Mouse (Mus musculus): Measurements from ENCODE around the gene Aff1. TPM values are rescaled to one million over a fixed set of nuclear protein-coding genes. Genes with fewer than 3 reads are reported as not detected.

Aff1 gene
- polyA plus RNA-seq, 1 experiment from 2014 or later: 8.1 TPM

GRCm38 (mm10) chr5:103854041-103854806 lies 162.1 kb downstream of the Aff1 start:
- 70% methylated on average over 17 of the region's 17 CpGs for WGBS
- Histone ChIP-seq H3K36me3 (peaks cover 24% of the 10 kb centered on the region), H3K27ac (peak overlapping the region; percentile 30; the same call in 1 of the 2 replicates), H3K4me1 (peaks cover 10% of the 10 kb centered on the region), H3K9me3 (no peaks in the 10 kb centered on the region), H3K4me3 (no peak overlapping the region), H3K27me3 (ENCODE audit: insufficient read depth, poor library complexity, severe bottlenecking) (no peaks in the 10 kb centered on the region)
- DNase-seq (ENCODE audit: low spot score): peak; percentile 62

DNA sequence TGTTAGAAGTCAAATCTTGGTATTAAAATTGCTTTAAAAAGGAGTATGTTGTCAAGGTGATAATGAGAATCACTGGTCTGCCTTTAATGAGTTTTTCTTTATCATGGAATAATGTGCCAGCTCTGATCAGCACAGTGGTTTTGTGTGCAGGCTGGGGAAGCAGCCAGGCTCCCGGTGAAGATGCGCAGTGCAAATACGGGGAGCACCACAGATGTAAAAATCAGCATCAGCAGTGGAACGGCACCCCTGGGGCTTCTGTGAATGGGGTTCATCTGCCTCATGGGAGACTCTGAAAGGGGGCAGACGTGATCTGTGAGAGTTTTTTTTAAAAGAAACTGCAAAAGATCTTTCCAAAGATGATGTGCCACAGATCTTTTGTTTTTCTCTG lies 162.6 kb downstream of the Aff1 start:
- H3K4me1 ChIP-seq: peaks cover 10% of the 10 kb centered on the region

GRCm38 (mm10) chr5:103855483-103856211 lies 163.5 kb downstream of the Aff1 start:
- H3K36me3 ChIP-seq: peaks cover 17% of the 10 kb centered on the region
- H3K9me3 ChIP-seq: no peaks in the 10 kb centered on the region
- H3K4me1 ChIP-seq: peaks cover 10% of the 10 kb centered on the region
- 71% methylated on average over 14 of the region's 14 CpGs for WGBS
- H3K27ac ChIP-seq: no peak overlapping the region
- no peak overlapping the region for H3K4me3 ChIP-seq
- H3K27me3 ChIP-seq (ENCODE audit: insufficient read depth, poor library complexity, severe bottlenecking): no peaks in the 10 kb centered on the region
- peak; percentile 68 for DNase-seq (ENCODE audit: low spot score)

More for the DNA sequence above, 162.6 kb downstream of the Aff1 start:
- no peak overlapping the region for H3K27ac ChIP-seq
- H3K9me3 ChIP-seq: no peaks in the 10 kb centered on the region
- peak; percentile 53 for DNase-seq (ENCODE audit: low spot score)
- peaks cover 18% of the 10 kb centered on the region for H3K36me3 ChIP-seq
- H3K27me3 ChIP-seq (ENCODE audit: insufficient read depth, poor library complexity, severe bottlenecking): no peaks in the 10 kb centered on the region
- H3K4me3 ChIP-seq: no peak overlapping the region
- 89% methylated on average over 5 of the region's 5 CpGs for WGBS

GRCm38 (mm10) chr5:103856286-103857009 lies 164.3 kb downstream of the Aff1 start:
- H3K36me3 ChIP-seq: peaks cover 12% of the 10 kb centered on the region
- H3K27ac ChIP-seq: no peak overlapping the region
- peaks cover 10% of the 10 kb centered on the region for H3K4me1 ChIP-seq
- no peaks in the 10 kb centered on the region for H3K27me3 ChIP-seq (ENCODE audit: insufficient read depth, poor library complexity, severe bottlenecking)
- H3K9me3 ChIP-seq: no peaks in the 10 kb centered on the region
- H3K4me3 ChIP-seq: no peak overlapping the region
- DNase-seq (ENCODE audit: low spot score): no peak
- WGBS: 65% methylated on average over 5 of the region's 5 CpGs

DNA sequence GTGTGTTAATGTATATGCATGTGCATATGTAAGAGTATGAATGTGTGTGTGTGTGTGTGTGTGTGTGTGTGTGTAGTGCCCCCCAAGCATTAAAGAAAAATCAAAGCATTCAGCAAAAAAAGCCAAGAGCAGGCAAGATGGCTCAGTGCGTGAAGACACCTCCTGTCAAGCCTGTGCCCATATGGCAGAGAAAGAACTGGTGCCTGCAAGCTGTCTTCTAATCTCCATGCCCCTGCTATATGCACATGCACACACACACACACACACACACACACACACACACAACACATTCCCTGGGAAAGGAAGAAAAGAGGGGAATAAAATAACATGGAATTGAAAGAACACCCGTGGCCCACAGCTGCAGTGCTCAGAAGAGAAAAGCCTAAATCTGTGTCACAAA lies 165.0 kb downstream of the Aff1 start:
- 76% methylated on average over 2 of the region's 2 CpGs for WGBS
- Histone ChIP-seq H3K36me3 (peaks cover 9% of the 10 kb centered on the region), H3K4me1 (peaks cover 10% of the 10 kb centered on the region), H3K27me3 (ENCODE audit: insufficient read depth, poor library complexity, severe bottlenecking) (no peaks in the 10 kb centered on the region), H3K9me3 (no peaks in the 10 kb centered on the region), H3K27ac (no peak overlapping the region), H3K4me3 (no peak overlapping the region)
- peak; percentile 63 for DNase-seq (ENCODE audit: low spot score)

DNA sequence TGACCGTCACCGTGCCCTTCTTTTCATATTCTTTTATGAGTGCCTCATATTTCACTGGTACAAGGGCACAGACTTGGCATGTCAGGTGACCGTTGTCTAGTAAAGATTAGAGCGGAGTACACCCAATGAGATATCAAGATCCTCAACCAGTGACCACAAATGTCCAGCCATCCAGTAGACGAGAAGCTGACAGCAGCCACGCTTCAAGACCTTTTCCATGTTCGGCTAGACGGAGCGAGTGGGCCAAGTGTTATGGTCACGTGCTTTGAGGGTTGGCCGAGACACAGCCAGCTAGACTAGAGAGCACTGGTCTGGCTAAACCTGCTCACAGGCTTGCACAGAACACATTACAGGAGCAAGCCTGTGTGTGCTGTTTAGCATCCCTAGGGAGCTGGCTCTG lies 168.4 kb downstream of the Aff1 start:
- H3K9me3 ChIP-seq: no peaks in the 10 kb centered on the region
- no peaks in the 10 kb centered on the region for H3K27me3 ChIP-seq (ENCODE audit: insufficient read depth, poor library complexity, severe bottlenecking)
- no peak overlapping the region for H3K4me3 ChIP-seq
- H3K4me1 ChIP-seq: 0 out of 2 replicates have a peak, but pooled peaks cover 3% of the 10 kb centered on the region
- 90% methylated on average over 11 of the region's 11 CpGs for WGBS
- peaks cover 9% of the 10 kb centered on the region; the same call in 1 of the 2 replicates for H3K36me3 ChIP-seq
- H3K27ac ChIP-seq: no peak overlapping the region
- DNase-seq (ENCODE audit: low spot score): no peak

DNA sequence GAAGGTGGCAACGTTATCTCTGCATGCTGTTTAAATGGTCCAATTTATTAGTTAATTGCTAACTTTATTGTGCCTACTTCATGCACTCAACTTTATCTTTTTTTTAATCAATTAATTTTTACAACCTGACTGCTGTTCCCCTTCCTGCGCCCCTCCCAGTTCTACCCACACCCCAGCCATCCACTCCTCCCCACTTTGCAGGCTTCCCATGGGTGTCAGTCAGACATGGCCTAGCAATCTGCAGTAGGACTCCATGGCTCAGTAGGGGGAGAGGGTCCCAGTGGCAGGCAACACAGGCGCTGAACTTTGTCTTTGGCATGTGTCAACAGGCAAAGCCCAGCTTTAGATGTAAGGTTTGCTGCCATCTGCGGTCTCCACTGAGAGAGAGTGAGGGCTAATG lies 171.6 kb downstream of the Aff1 start:
- H3K9me3 ChIP-seq: no peaks in the 10 kb centered on the region
- H3K36me3 ChIP-seq: peaks cover 19% of the 10 kb centered on the region; the same call in 1 of the 2 replicates
- WGBS: 85% methylated on average over 4 of the region's 4 CpGs

DNA sequence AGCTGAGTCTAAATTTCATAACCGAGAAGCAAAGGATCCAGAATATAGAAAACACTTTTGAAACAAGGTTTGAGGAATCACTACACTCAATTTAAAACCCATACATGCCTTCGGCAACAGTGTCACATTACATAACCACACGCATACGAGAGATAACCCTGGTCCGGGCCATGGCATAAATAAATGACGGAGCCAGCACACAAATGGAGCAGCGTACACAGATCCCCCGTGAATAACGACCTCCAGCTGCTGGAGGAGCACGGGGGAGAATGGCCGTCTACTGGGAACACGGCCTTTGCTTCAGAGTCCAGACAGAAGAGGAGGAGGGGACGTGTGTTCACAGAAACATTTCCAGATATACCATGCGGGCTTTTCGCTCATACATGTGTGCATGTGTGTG lies 197.6 kb downstream of the Aff1 start:
- 82% methylated on average over 15 of the region's 15 CpGs for WGBS
- H3K36me3 ChIP-seq: no peaks in the 10 kb centered on the region
- H3K4me3 ChIP-seq: no peak overlapping the region
- no peaks in the 10 kb centered on the region for H3K9me3 ChIP-seq
- DNase-seq (ENCODE audit: low spot score): no peak
- H3K27ac ChIP-seq: no peak overlapping the region
- H3K27me3 ChIP-seq (ENCODE audit: insufficient read depth, poor library complexity, severe bottlenecking): no peaks in the 10 kb centered on the region
- H3K4me1 ChIP-seq: no peaks in the 10 kb centered on the region; the same call in 1 of the 2 replicates

More for the DNA sequence above, 171.6 kb downstream of the Aff1 start:
- DNase-seq (ENCODE audit: low spot score): no peak
- Histone ChIP-seq H3K27ac (no peak overlapping the region), H3K4me1 (no peaks in the 10 kb centered on the region), H3K27me3 (ENCODE audit: insufficient read depth, poor library complexity, severe bottlenecking) (no peaks in the 10 kb centered on the region), H3K4me3 (no peak overlapping the region)

- 38% methylated on average over 1 of the region's 1 CpGs for WGBS
Measured at GRCm38 (mm10) chr5:103898310-103898709, 206.1 kb downstream of the Aff1 start.

More at GRCm38 (mm10) chr5:103898310-103898709, 206.1 kb downstream of the Aff1 start:
- H3K4me3 ChIP-seq: no peak overlapping the region
- H3K27ac ChIP-seq: no peak overlapping the region
- no peaks in the 10 kb centered on the region for H3K9me3 ChIP-seq
- H3K4me1 ChIP-seq: no peaks in the 10 kb centered on the region
- no peaks in the 10 kb centered on the region for H3K27me3 ChIP-seq (ENCODE audit: insufficient read depth, poor library complexity, severe bottlenecking)
- no peak for DNase-seq (ENCODE audit: low spot score)
- H3K36me3 ChIP-seq: no peaks in the 10 kb centered on the region

Other genes starting within 250 kb of the Aff1 start
- 0.11 and 0.17 TPM in 2 replicates for gene Slc10a6, start 63.0 kb upstream of the Aff1 start, polyA plus RNA-seq (2016; fragmentation: Nextera tagmentation; extraction: Ambion mirVana)
- gene 1700016H13Rik, start 36.4 kb upstream of the Aff1 start, polyA plus RNA-seq (2016; fragmentation: Nextera tagmentation; extraction: Ambion mirVana): 0.42 TPM in 1 of 2 replicates, not detected in the other
- 7.2 and 9.3 TPM in 2 replicates for gene Klhl8, start 218.9 kb downstream of the Aff1 start, polyA plus RNA-seq (2016; fragmentation: Nextera tagmentation; extraction: Ambion mirVana)

Measured in heart, embryonic 10.5 days (tissue).